Mouse (Mus musculus) hindbrain, embryonic 11.5 days (tissue): ENCODE results near the gene Mrpl23. TPM values are rescaled to one million over a fixed set of nuclear protein-coding genes. Genes with fewer than 3 reads are reported as not detected.

Experiments
- ATAC-seq: fragments of 200-750 bp; cut with Nextera tagmentation; 2 replicates; pipeline ENCODE4 v1.8.0; 2017; ENCODE audit warnings: mild to moderate bottlenecking, moderate TSS enrichment, moderate library complexity; ENCODE audit not compliant: low FRiP score
- DNase-seq: peaks from one replicate; pipeline ENCODE4 v3.0.0-alpha.2; 2015; ENCODE audit warnings: low spot score
- H3K27ac ChIP-seq: fragments of 300-500 bp; sonication (generic); 2 replicates; pipeline ENCODE4 v1.5.1; 2014; ENCODE audit warnings: mild to moderate bottlenecking, low read depth, low read length
- H3K27me3 ChIP-seq: fragments of 300-500 bp; sonication (generic); 2 replicates; pipeline ENCODE4 v1.6.1; 2014; ENCODE audit warnings: mild to moderate bottlenecking, low read length, moderate library complexity, mixed read lengths; ENCODE audit not compliant: control insufficient read depth, insufficient read depth
- H3K36me3 ChIP-seq: fragments of 300-500 bp; sonication (generic); 2 replicates; pipeline ENCODE4 v1.6.1; 2014; ENCODE audit warnings: mild to moderate bottlenecking, low read length, moderate library complexity, mixed read lengths; ENCODE audit not compliant: control insufficient read depth, insufficient read depth
- H3K4me1 ChIP-seq: fragments of 300-500 bp; sonication (generic); replicated peaks from 2 replicates; pipeline ENCODE4 v1.6.1; 2014; ENCODE audit warnings: low read length, mixed read lengths; ENCODE audit not compliant: control insufficient read depth, insufficient read depth
- H3K4me2 ChIP-seq: fragments of 300-500 bp; sonication (generic); replicated peaks from 2 replicates; pipeline ENCODE4 v1.6.1; 2014; ENCODE audit warnings: mild to moderate bottlenecking, low read depth, low read length
- H3K4me3 ChIP-seq: fragments of 300-500 bp; sonication (generic); 2 replicates; pipeline ENCODE4 v1.5.1; 2014; ENCODE audit warnings: low read depth, low read length
- H3K9ac ChIP-seq: fragments of 300-500 bp; sonication (generic); 2 replicates; pipeline ENCODE4 v1.6.1; 2014; ENCODE audit warnings: low read depth, low read length
- H3K9me3 ChIP-seq: fragments of 300-500 bp; sonication (generic); 2 replicates; pipeline ENCODE4 v1.6.1; 2016; ENCODE audit warnings: low read length; ENCODE audit not compliant: control insufficient read depth
- WGBS: fragments of 180-500 bp; shearing (Covaris S2); extraction: QIAGEN DNeasy Blood & Tissue Kit; methylation state at CpG from one replicate; pipeline ENCODE4 v1.1.7; 2014; 5-methylcytosine and 5-hydroxymethylcytosine counted together
- polyA plus RNA-seq: library from polyadenylated mRNA; unstranded; fragments of >200 nt; fragmentation: Nextera tagmentation; extraction: Ambion mirVana; gene quantifications from 2 replicates; pipeline ENCODE4 v1.2.1, GENCODE M21; 2014

Gene Mrpl23
- polyA plus RNA-seq, 1 experiment from 2014 or later: 13.5 TPM

DNA sequence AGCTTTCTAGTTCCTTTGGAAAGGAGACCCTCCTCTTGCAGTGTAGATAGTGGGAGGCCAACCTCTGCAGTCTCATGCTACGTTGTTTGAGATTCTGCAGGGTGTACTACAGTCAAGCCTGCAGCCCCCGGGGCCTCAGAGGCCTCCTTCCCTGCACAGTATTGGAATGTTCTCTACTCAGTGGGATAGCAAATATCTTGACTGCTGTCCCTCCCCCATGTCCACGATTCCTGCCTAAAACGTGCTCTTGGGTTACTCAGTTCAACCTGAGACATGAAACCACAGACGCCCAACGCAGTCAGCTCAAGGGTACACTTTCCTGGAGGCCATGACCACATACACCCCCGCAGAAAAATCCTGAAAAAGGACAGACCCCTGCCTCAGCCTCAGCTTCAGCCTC, 39.9 kb downstream of the Mrpl23 start:
- peak overlapping the region; percentile 42; the same call in 1 of the 2 replicates for H3K27ac ChIP-seq
- H3K9ac ChIP-seq: no peak overlapping the region
- DNase-seq (no peak), ATAC-seq (no peak)
- peaks cover 2% of the 10 kb centered on the region; the same call in 1 of the 2 replicates for H3K4me1 ChIP-seq
- H3K27me3 ChIP-seq: peaks cover 1% of the 10 kb centered on the region; the same call in 1 of the 2 replicates
- H3K36me3 ChIP-seq: no peaks in the 10 kb centered on the region
- no peak overlapping the region for H3K4me3 ChIP-seq
- WGBS: 57% methylated on average over 7 of the region's 7 CpGs
- no peaks in the 10 kb centered on the region for H3K9me3 ChIP-seq
- H3K4me2 ChIP-seq: no peak overlapping the region

DNA sequence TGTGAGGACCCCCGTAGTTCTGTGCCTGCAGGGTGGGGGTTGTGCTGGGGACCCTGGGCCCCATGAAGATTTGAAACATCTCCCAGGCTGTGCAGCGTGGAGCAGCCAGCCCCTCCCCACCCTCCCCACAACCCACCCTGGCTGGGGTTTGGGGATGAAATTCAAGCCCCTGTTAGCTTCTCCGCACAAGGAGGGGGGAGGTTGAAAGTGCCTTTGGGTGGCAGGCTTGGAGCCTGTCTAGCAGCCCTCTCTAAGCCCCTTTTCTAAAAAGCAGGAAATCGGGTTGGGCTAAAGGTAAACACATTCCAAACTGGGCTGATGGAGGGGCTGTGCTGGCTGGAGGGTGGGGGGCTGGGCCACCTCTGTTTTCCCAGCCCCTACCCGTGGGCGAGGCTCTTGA, 40.5 kb downstream of the Mrpl23 start:
- 34% methylated on average over 6 of the region's 6 CpGs for WGBS
- no peaks in the 10 kb centered on the region for H3K9me3 ChIP-seq
- no peak overlapping the region for H3K9ac ChIP-seq
- H3K4me3 ChIP-seq: no peak overlapping the region
- peaks cover 2% of the 10 kb centered on the region; the same call in 1 of the 2 replicates for H3K4me1 ChIP-seq
- ATAC-seq: no peak
- H3K36me3 ChIP-seq: no peaks in the 10 kb centered on the region
- H3K4me2 ChIP-seq: no peak overlapping the region
- peaks cover 4% of the 10 kb centered on the region; the same call in 1 of the 2 replicates for H3K27me3 ChIP-seq
- no peak for DNase-seq
- peak overlapping the region; percentile 42; the same call in 1 of the 2 replicates for H3K27ac ChIP-seq

DNA sequence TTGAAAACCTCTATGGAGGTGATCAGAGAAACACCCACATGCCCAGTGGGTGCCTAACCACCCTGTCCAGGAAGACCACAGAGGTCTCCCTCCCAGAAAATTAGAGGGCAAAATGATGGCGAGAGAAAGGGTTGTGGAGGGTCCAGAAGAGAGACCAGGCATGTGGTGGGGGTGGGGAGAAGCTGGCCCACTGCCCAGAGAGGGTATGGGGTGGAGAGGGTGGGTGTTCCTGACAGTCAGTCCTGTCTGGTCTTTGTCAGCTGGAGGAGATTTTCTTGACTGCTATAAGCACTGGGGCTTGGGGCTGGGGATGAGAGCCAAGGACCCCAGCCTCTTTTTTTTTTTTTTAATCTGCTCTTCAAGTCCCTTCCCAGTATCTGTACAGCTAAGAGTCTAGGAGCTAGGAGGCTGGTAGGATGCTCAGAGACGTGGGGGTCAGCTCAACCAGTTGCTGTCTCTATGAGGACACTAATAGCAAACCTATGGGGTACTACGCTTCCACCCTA, 41.7 kb downstream of the Mrpl23 start:
- H3K4me2 ChIP-seq: no peak overlapping the region
- DNase-seq (no peak), ATAC-seq (no peak)
- H3K27me3 ChIP-seq: peaks cover 6% of the 10 kb centered on the region; the same call in 1 of the 2 replicates
- peaks cover 2% of the 10 kb centered on the region; the same call in 1 of the 2 replicates for H3K4me1 ChIP-seq
- H3K27ac ChIP-seq: no peak overlapping the region
- no peak overlapping the region for H3K4me3 ChIP-seq
- WGBS: 79% methylated on average over 3 of the region's 3 CpGs
- H3K9ac ChIP-seq: no peak overlapping the region
- no peaks in the 10 kb centered on the region for H3K9me3 ChIP-seq
- no peaks in the 10 kb centered on the region for H3K36me3 ChIP-seq

DNA sequence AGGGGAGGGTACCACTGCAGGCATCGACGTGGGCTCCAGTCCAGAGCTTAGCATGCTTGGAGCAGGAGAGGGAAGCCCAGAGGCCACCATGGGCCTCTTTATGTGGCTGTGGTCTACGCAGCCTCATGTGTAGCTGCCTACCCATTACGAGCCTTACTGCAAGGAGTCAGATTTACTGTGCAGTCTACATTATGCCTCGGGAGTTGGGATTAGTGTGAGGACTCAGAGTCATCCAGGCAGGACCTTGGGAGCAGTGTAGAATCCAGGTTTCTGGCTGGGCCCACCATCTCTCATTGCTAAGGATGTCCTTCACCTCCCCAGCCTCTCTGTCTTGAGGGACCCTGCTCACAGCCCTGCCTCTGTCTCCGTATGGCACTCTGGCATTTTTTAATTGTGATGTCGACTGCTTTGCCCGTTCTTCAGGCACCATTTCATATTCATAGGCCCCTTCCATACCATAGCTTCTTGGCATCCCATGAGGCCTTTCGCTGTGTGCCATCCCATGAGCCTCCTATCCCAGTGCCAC, 42.4 kb downstream of the Mrpl23 start:
- H3K9me3 ChIP-seq: no peaks in the 10 kb centered on the region
- no peak overlapping the region for H3K4me2 ChIP-seq
- ATAC-seq: no peak
- no peak for DNase-seq
- 79% methylated on average over 9 of the region's 9 CpGs for WGBS
- H3K27me3 ChIP-seq: peaks cover 6% of the 10 kb centered on the region; the same call in 1 of the 2 replicates
- no peak overlapping the region for H3K9ac ChIP-seq
- 0 out of 2 replicates have a peak, but pooled peaks cover 2% of the 10 kb centered on the region for H3K4me1 ChIP-seq
- no peaks in the 10 kb centered on the region for H3K36me3 ChIP-seq
- no peak overlapping the region for H3K27ac ChIP-seq
- H3K4me3 ChIP-seq: no peak overlapping the region

DNA sequence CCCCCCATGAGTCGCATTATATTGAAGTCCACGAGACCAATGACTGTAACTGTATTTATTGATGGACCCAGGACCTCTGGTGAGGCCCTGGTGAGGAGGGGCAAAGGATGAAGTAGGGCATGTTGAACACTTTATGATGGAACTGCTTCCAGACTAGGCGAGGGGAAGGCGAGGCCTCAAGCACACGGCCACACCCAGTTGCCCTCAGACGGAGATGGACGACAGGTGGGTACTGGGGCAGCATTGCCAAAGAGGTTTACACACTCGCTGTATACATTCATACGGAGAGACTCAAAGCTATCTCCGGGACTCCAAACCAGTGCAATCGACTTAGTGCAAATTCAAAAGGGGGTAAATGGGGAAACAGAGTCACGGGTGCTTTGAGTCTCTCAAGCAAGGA, 43.0 kb downstream of the Mrpl23 start:
- no peak overlapping the region for H3K9ac ChIP-seq
- no peak overlapping the region for H3K4me3 ChIP-seq
- 0 out of 2 replicates have a peak, but pooled peaks cover 2% of the 10 kb centered on the region for H3K4me1 ChIP-seq
- DNase-seq: no peak
- H3K4me2 ChIP-seq: no peak overlapping the region
- H3K36me3 ChIP-seq: no peaks in the 10 kb centered on the region
- no peak for ATAC-seq
- H3K27me3 ChIP-seq: peaks cover 6% of the 10 kb centered on the region; the same call in 1 of the 2 replicates
- 92% methylated on average over 12 of the region's 12 CpGs for WGBS
- no peak overlapping the region for H3K27ac ChIP-seq
- H3K9me3 ChIP-seq: no peaks in the 10 kb centered on the region

DNA sequence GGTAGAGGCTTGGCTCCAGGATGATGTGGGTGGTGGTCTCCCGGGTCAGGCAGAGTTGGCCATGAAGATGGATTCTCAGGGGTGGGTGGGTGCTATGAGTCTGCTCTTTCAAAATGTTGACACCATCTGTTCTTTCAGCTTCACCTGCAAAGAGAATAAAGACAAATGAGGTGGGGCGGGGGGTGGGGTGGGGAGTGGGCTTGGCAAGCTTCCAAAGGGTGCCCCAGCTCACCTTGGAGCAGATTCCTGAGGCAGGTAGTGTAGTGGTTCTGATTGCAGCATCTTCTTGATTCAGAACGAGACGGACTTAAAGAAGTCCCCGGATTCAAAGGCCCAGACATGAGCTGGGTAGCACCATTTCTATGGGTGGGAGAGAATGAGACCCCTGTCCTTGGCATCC, 43.5 kb downstream of the Mrpl23 start:
- 0 out of 2 replicates have a peak overlapping the region, but pooled peaks have one; percentile 2 for H3K4me2 ChIP-seq
- H3K9ac ChIP-seq: no peak overlapping the region
- no peaks in the 10 kb centered on the region for H3K36me3 ChIP-seq
- H3K9me3 ChIP-seq: no peaks in the 10 kb centered on the region
- H3K4me1 ChIP-seq: 0 out of 2 replicates have a peak, but pooled peaks cover 2% of the 10 kb centered on the region
- no peak overlapping the region for H3K27ac ChIP-seq
- 92% methylated on average over 5 of the region's 5 CpGs for WGBS
- ATAC-seq (no peak), DNase-seq (no peak)
- peaks cover 6% of the 10 kb centered on the region; the same call in 1 of the 2 replicates for H3K27me3 ChIP-seq
- peak overlapping the region; percentile 17; the same call in 1 of the 2 replicates for H3K4me3 ChIP-seq

DNA sequence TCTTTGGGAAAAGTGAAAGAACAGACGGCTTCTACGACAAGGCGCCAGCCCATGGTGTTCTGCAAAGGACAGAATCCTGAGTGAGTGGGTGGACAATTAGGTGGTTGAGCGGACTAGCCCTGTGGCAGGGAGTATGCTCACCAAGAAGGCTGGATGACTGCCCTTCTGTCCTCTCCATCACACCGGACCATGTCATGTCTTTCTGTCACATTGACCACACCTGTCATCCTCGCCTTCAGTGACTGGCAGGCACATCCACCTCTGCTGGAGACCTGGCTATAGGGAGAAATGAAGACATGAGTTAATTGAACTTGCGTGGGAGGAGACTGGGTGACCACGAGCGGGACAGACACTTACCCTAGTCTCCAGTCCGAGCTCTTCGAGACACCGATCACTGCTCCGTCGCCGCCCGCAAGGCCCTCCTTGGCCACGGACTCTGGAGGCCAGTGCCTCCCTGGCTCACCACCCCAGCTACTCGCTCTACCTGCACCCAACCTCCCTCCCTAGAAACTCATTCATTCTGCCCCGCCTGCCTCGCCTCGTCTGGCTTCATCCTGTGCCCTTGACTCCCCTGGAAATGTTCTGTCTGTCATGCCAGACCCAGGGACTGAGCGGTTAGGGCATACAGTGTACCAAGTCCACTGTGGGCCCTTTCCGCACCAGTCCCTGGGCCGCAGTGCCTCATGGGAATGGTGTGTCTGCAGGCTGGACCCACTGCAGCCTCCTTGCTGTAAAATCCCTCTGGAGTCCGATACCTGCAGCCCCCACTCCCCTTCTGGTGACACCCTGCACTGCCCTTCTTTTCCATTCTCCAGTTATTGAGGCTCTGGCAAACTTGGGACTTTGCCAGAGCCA, 44.2 kb downstream of the Mrpl23 start:
- H3K27ac ChIP-seq: 0 out of 2 replicates have a peak overlapping the region, but pooled peaks have one; percentile 39
- H3K36me3 ChIP-seq: no peaks in the 10 kb centered on the region
- H3K9ac ChIP-seq: peak overlapping the region; percentile 7; the same call in 1 of the 2 replicates
- no peak for ATAC-seq
- 84% methylated on average over 25 of the region's 25 CpGs for WGBS
- H3K4me2 ChIP-seq: peak overlapping the region; percentile 12; the same call in 1 of the 2 replicates
- H3K27me3 ChIP-seq: peaks cover 6% of the 10 kb centered on the region; the same call in 1 of the 2 replicates
- no peaks in the 10 kb centered on the region for H3K9me3 ChIP-seq
- DNase-seq: no peak
- 0 out of 2 replicates have a peak, but pooled peaks cover 2% of the 10 kb centered on the region for H3K4me1 ChIP-seq
- H3K4me3 ChIP-seq: peak overlapping the region; percentile 18; the same call in 1 of the 2 replicates

DNA sequence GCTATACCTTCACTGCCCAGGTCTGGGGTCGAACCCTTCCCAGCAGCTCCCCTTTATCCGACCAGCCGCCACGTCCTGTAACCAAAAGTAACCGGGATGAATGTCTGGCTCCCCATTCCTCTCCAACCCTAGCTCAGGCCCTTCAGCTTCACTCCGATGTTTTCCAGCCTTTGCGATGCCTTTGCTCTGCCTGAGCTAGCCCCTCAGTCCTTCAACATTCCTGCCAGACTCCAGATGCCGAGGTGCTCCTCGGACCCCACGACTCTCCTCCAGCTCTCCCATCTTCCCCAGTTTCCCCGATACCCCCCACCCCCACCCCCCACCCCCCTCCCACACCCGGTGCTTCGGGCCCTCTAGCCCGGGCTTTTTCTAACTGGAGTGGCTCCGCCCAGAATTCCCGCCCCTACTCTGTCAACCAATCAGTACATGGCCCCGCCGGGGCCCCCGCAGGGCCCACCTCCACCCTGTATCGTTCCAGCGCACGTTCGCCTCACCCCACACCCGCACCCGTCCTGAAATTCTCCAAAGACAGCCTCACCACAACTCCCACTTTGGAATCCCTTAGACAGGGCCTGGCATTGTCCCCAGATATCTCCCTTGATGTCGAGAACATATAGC, 45.4 kb downstream of the Mrpl23 start:
- Histone ChIP-seq H3K9ac (0 out of 2 replicates have a peak overlapping the region, but pooled peaks have one; percentile 27), H3K4me1 (0 out of 2 replicates have a peak, but pooled peaks cover 2% of the 10 kb centered on the region), H3K4me2 (peak overlapping the region; percentile 29), H3K4me3 (peak overlapping the region; percentile 18), H3K9me3 (no peaks in the 10 kb centered on the region), H3K27me3 (peaks cover 6% of the 10 kb centered on the region; the same call in 1 of the 2 replicates), H3K36me3 (no peaks in the 10 kb centered on the region), H3K27ac (no peak overlapping the region)
- 41% methylated on average over 26 of the region's 26 CpGs for WGBS
- ATAC-seq (peak; percentile 57), DNase-seq (peak; percentile 40)
